Mouse (Mus musculus) thymus, adult 2 months (tissue): ENCODE measurements around the gene Odf3l1. TPM values are rescaled to one million over a fixed set of nuclear protein-coding genes. Genes with fewer than 3 reads are reported as not detected.

Source experiments
- DNase-seq: peaks from one replicate; pipeline ENCODE4 v3.0.0; 2021
- H3K27ac ChIP-seq: fragments of 200-500 bp; 2 replicates; pipeline ENCODE4 v1.5.1; 2012; ENCODE audit warnings: low read length, control low read depth; ENCODE audit not compliant: control insufficient read depth, insufficient read depth
- H3K27me3 ChIP-seq: fragments of 200-500 bp; 2 replicates; pipeline ENCODE4 v1.6.1; 2012; ENCODE audit warnings: mild to moderate bottlenecking, low read length, moderate library complexity, mixed read lengths; ENCODE audit not compliant: control insufficient read depth, insufficient read depth
- H3K36me3 ChIP-seq: fragments of 200-500 bp; 2 replicates; pipeline ENCODE4 v1.6.1; 2012; ENCODE audit warnings: mild to moderate bottlenecking, low read length, moderate library complexity; ENCODE audit not compliant: control insufficient read depth, insufficient read depth
- H3K4me1 ChIP-seq: fragments of 200-500 bp; replicated peaks from 2 replicates; pipeline ENCODE4 v1.6.1; 2012; ENCODE audit warnings: low read length; ENCODE audit not compliant: control insufficient read depth, insufficient read depth
- H3K4me3 ChIP-seq: fragments of 200-500 bp; 2 replicates; pipeline ENCODE4 v1.5.1; 2012; ENCODE audit warnings: mild to moderate bottlenecking, low read length, control low read depth, moderate library complexity; ENCODE audit not compliant: control insufficient read depth, insufficient read depth
- CTCF ChIP-seq: fragments of 200-500 bp; IDR thresholded peaks from 2 replicates; pipeline ENCODE4 v1.5.1; 2012; ENCODE audit warnings: mild to moderate bottlenecking, control low read depth, low read length, moderate library complexity, borderline replicate concordance; ENCODE audit not compliant: control insufficient read depth, poor library complexity, insufficient read depth; ENCODE audit errors: extremely low read depth
- POLR2A ChIP-seq: fragments of 200-500 bp; IDR thresholded peaks from 2 replicates; pipeline ENCODE4 v1.6.1; 2012; ENCODE audit warnings: mild to moderate bottlenecking, low read length, control low read depth, moderate library complexity; ENCODE audit not compliant: control insufficient read depth, poor library complexity, insufficient read depth; ENCODE audit errors: extremely low read depth
- WGBS: fragments of 180-500 bp; shearing (Covaris S2); methylation state at CpG from one replicate; pipeline ENCODE4 v1.1.7; 2018; 5-methylcytosine and 5-hydroxymethylcytosine counted together
- polyA plus RNA-seq: library from polyadenylated mRNA; depleted of rRNA; stranded (reverse); fragments of >200 nt; gene quantifications from 2 replicates; pipeline ENCODE4 v1.2.3, GENCODE M21; 2012

Gene Odf3l1
- polyA plus RNA-seq, 1 experiment, result 2.2 TPM

GRCm38 (mm10) chr9:56900571-56900970, 36.1 kb upstream of the Odf3l1 start:
- no peak for TF ChIP-seq CTCF
- TF ChIP-seq POLR2A, result no peak
- 6% methylated on average over 9 of the region's 9 CpGs for WGBS
- H3K27ac ChIP-seq, result peak overlapping the region; percentile 54
- DNase-seq, result no peak
- H3K4me3 ChIP-seq, result no peak overlapping the region
- H3K27me3 ChIP-seq, result no peaks in the 10 kb centered on the region
- peaks cover 10% of the 10 kb centered on the region for H3K4me1 ChIP-seq
- H3K36me3 ChIP-seq, result no peaks in the 10 kb centered on the region

- H3K4me1 ChIP-seq, result peaks cover 10% of the 10 kb centered on the region
- H3K27me3 ChIP-seq, result no peaks in the 10 kb centered on the region
- no peak for TF ChIP-seq POLR2A
- TF ChIP-seq CTCF, result no peak
- H3K4me3 ChIP-seq, result no peak overlapping the region
- DNase-seq, result no peak
- no peaks in the 10 kb centered on the region for H3K36me3 ChIP-seq
- no peak overlapping the region for H3K27ac ChIP-seq
Measured at GRCm38 (mm10) chr9:56900060-56900459, 35.6 kb upstream of the Odf3l1 start.

GRCm38 (mm10) chr9:56899409-56899808, 34.9 kb upstream of the Odf3l1 start:
- Histone ChIP-seq H3K36me3 (no peaks in the 10 kb centered on the region), H3K27me3 (no peaks in the 10 kb centered on the region), H3K27ac (no peak overlapping the region), H3K4me1 (peaks cover 10% of the 10 kb centered on the region), H3K4me3 (no peak overlapping the region)
- DNase-seq, result no peak
- 93% methylated on average over 11 of the region's 11 CpGs for WGBS
- TF ChIP-seq CTCF (no peak), POLR2A (no peak)

GRCm38 (mm10) chr9:56896779-56897178, 32.3 kb upstream of the Odf3l1 start:
- no peaks in the 10 kb centered on the region for H3K27me3 ChIP-seq
- TF ChIP-seq POLR2A, result no peak
- no peak for TF ChIP-seq CTCF
- no peak for DNase-seq
- 97% methylated on average over 12 of the region's 12 CpGs for WGBS
- no peak overlapping the region for H3K27ac ChIP-seq
- peaks cover 10% of the 10 kb centered on the region for H3K4me1 ChIP-seq
- H3K36me3 ChIP-seq, result no peaks in the 10 kb centered on the region
- H3K4me3 ChIP-seq, result no peak overlapping the region

GRCm38 (mm10) chr9:56894006-56894405, 29.5 kb upstream of the Odf3l1 start:
- no peak for DNase-seq
- 14% methylated on average over 3 of the region's 3 CpGs for WGBS
- H3K4me1 ChIP-seq, result peaks cover 2% of the 10 kb centered on the region; the same call in 1 of the 2 replicates
- no peaks in the 10 kb centered on the region for H3K36me3 ChIP-seq
- H3K27ac ChIP-seq, result no peak overlapping the region
- no peak overlapping the region for H3K4me3 ChIP-seq
- no peaks in the 10 kb centered on the region for H3K27me3 ChIP-seq
- no peak for TF ChIP-seq CTCF
- no peak for TF ChIP-seq POLR2A

- no peak overlapping the region for H3K4me3 ChIP-seq
- peaks cover 2% of the 10 kb centered on the region; the same call in 1 of the 2 replicates for H3K4me1 ChIP-seq
- WGBS, result 90% methylated on average over 8 of the region's 8 CpGs
- no peak for TF ChIP-seq POLR2A
- no peak for TF ChIP-seq CTCF
- no peaks in the 10 kb centered on the region for H3K27me3 ChIP-seq
- H3K27ac ChIP-seq, result no peak overlapping the region
- H3K36me3 ChIP-seq, result no peaks in the 10 kb centered on the region
- no peak for DNase-seq
Measured at GRCm38 (mm10) chr9:56893313-56893712, 28.8 kb upstream of the Odf3l1 start.

- H3K27ac ChIP-seq, result no peak overlapping the region
- H3K4me3 ChIP-seq, result no peak overlapping the region
- WGBS, result 92% methylated on average over 10 of the region's 10 CpGs
- H3K27me3 ChIP-seq, result no peaks in the 10 kb centered on the region
- H3K36me3 ChIP-seq, result no peaks in the 10 kb centered on the region
- no peak for DNase-seq
- no peak for TF ChIP-seq POLR2A
- no peak for TF ChIP-seq CTCF
- H3K4me1 ChIP-seq, result peaks cover 2% of the 10 kb centered on the region; the same call in 1 of the 2 replicates
Measured at GRCm38 (mm10) chr9:56892111-56892510, 27.6 kb upstream of the Odf3l1 start.

GRCm38 (mm10) chr9:56891517-56892011, 27.1 kb upstream of the Odf3l1 start:
- Histone ChIP-seq H3K4me1 (peaks cover 2% of the 10 kb centered on the region; the same call in 1 of the 2 replicates), H3K27ac (no peak overlapping the region), H3K27me3 (no peaks in the 10 kb centered on the region), H3K36me3 (no peaks in the 10 kb centered on the region), H3K4me3 (no peak overlapping the region)
- peak; percentile 62 for DNase-seq
- WGBS, result 53% methylated on average over 12 of the region's 12 CpGs
- TF ChIP-seq POLR2A (no peak), CTCF (peak; percentile 52; the same call in 1 of the 2 replicates)
